Mouse (Mus musculus) stomach, postnatal 0 days (tissue): Measurements from ENCODE around the gene Il21r.

Experiments
- CTCF ChIP-seq: IDR thresholded peaks from 2 replicates; pipeline ENCODE4 v1.5.1; 2016; ENCODE audit warnings: antibody characterized with exemption, low read depth, mild to moderate bottlenecking, moderate library complexity
- EP300 ChIP-seq: optimal IDR thresholded peaks from 2 replicates; pipeline ENCODE3; 2016; ENCODE audit warnings: antibody characterized with exemption

DNA sequence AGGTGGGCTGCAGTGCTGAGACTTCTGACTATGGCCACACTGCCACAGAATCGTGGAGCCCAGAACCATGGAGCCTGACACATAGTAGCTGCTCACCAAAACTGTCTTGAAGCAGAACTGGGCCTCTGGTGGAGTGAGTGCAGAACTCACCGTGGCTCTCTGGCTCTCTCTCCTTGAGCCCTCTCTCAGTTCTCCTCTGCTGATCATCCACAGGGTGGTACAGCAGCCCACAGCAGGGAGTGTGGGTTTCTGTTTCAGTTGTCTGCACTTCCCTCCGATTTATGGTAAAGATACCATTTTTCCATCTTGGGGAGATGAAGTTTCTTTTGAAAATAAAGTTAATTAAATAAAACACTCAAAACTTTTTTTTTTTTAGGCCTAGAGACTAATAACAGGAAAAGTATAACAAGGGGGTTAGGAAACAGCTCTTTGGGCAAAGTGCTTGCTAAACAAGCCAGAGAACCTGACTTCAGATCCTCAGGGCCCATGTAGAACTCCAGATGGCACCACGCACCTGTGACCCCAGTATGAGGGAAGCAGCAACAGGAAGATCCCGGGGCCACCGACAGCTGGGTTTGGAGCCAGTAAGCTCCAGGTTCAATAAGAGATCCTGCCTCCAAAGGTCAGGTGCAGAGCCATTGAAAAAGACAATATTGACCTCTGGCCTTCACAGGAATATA, 19.8 kb upstream of the Il21r start:
- TF ChIP-seq CTCF (no peak), EP300 (no peak)
